Mouse (Mus musculus) intestine, embryonic 14.5 days (tissue): ENCODE data around the gene Vsnl1. TPM values are rescaled to one million over a fixed set of nuclear protein-coding genes. Genes with fewer than 3 reads are reported as not detected.
A peak's percentile ranks its signal among the peaks of the same experiment; 100 is the strongest.

Experiments used
- ATAC-seq: fragments of 200-750 bp; cut with Nextera tagmentation; replicated peaks from 2 replicates; pipeline ENCODE4 v1.8.0; 2017; ENCODE audit warnings: low read depth, moderate number of reproducible peaks, moderate TSS enrichment, moderate library complexity; ENCODE audit not compliant: low FRiP score, low TSS enrichment
- DNase-seq: peaks from one replicate; pipeline ENCODE4 v3.0.0-alpha.2; 2018; ENCODE audit warnings: low spot score
- H3K27ac ChIP-seq: fragments of 300-500 bp; sonication (generic); 2 replicates; pipeline ENCODE4 v1.5.1; 2014; ENCODE audit warnings: low read depth, mild to moderate bottlenecking, control low read depth
- H3K27me3 ChIP-seq: fragments of 300-500 bp; sonication (generic); replicated peaks from 2 replicates; pipeline ENCODE4 v1.6.1; 2014; ENCODE audit warnings: low read length, control low read depth; ENCODE audit not compliant: control insufficient read depth, insufficient read depth
- H3K36me3 ChIP-seq: fragments of 300-500 bp; sonication (generic); 2 replicates; pipeline ENCODE4 v1.6.1; 2014; ENCODE audit warnings: low read length, control low read depth; ENCODE audit not compliant: control insufficient read depth, insufficient read depth
- H3K4me1 ChIP-seq: fragments of 300-500 bp; sonication (generic); replicated peaks from 2 replicates; pipeline ENCODE4 v1.6.1; 2014; ENCODE audit warnings: low read length, control low read depth, mixed read lengths; ENCODE audit not compliant: control insufficient read depth, insufficient read depth
- H3K4me2 ChIP-seq: fragments of 300-500 bp; sonication (generic); 2 replicates; pipeline ENCODE4 v1.6.1; 2014; ENCODE audit warnings: low read length
- H3K4me3 ChIP-seq: fragments of 300-500 bp; sonication (generic); 2 replicates; pipeline ENCODE4 v1.5.1; 2014; ENCODE audit warnings: low read depth, low read length, control low read depth, mixed read lengths
- H3K9ac ChIP-seq: fragments of 300-500 bp; sonication (generic); 2 replicates; pipeline ENCODE4 v1.6.1; 2014; ENCODE audit warnings: mild to moderate bottlenecking, low read length
- H3K9me3 ChIP-seq: fragments of 300-500 bp; sonication (generic); 2 replicates; pipeline ENCODE4 v1.6.1; 2016; ENCODE audit warnings: low read length, control low read depth; ENCODE audit not compliant: control insufficient read depth
- WGBS: fragments of 180-500 bp; shearing (Covaris S2); extraction: QIAGEN DNeasy Blood & Tissue Kit; methylation state at CpG from one replicate; pipeline ENCODE4 v1.1.7; 2014; 5-methylcytosine and 5-hydroxymethylcytosine counted together
- polyA plus RNA-seq: library from polyadenylated mRNA; unstranded; fragments of >200 nt; fragmentation: Nextera tagmentation; extraction: Ambion mirVana; gene quantifications from 2 replicates; pipeline ENCODE4 v1.2.1, GENCODE M21; 2014

Vsnl1 gene
- polyA plus RNA-seq, 1 experiment from 2014 or later = 0.88 TPM

DNA sequence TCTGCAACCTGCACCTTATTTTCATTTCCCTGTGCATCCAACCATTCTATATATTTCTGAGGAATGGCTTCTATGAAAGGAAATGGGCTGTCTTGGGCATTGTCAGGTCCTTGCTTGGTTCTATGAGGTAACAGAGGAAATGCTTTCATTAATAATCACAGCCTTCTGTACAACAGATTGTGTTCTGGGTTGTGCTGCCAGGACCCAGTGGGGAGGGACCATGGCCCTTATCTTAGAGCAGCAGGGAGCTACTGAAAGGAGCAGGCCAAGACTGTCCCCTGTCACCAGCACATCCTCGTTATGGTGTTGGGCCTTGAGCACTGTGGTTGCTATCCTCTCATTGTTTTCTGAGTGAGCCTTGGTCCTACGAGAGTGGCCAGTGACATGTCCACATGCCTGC lies 40.9 kb downstream of the Vsnl1 start:
- ATAC-seq (no peak), DNase-seq (no peak)
- Histone ChIP-seq H3K4me1 (peaks cover 6% of the 10 kb centered on the region; the same call in 1 of the 2 replicates), H3K9me3 (no peaks in the 10 kb centered on the region), H3K4me2 (no peak overlapping the region), H3K27me3 (no peaks in the 10 kb centered on the region), H3K36me3 (no peaks in the 10 kb centered on the region), H3K27ac (no peak overlapping the region), H3K4me3 (no peak overlapping the region), H3K9ac (no peak overlapping the region)
- WGBS = 82% methylated on average over 2 of the region's 2 CpGs

DNA sequence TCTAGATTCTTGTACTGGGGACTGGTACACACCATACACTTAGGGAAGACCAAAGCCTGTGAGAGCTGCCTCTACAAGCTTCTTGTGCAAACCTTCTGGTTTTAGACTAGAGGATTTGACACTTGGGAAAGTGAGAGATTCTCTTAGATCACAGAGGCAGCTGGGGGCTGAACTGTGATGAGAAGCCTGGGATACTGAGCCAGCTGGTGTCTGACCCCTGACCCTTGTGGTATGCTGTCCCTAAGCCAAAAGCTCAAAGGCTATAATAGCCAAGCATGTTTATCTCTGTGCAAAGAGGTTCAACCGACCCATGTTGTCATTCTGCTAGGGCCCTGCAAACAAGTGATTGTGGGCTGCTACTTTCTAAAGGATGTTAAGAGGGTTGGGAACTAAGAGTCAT lies 43.9 kb downstream of the Vsnl1 start:
- Histone ChIP-seq H3K9me3 (no peaks in the 10 kb centered on the region), H3K9ac (no peak overlapping the region), H3K4me1 (peaks cover 6% of the 10 kb centered on the region; the same call in 1 of the 2 replicates), H3K4me2 (no peak overlapping the region), H3K27me3 (no peaks in the 10 kb centered on the region), H3K27ac (no peak overlapping the region), H3K4me3 (no peak overlapping the region), H3K36me3 (no peaks in the 10 kb centered on the region)
- no peak for ATAC-seq
- WGBS = 8% methylated on average over 1 of the region's 1 CpGs
- DNase-seq = no peak

DNA sequence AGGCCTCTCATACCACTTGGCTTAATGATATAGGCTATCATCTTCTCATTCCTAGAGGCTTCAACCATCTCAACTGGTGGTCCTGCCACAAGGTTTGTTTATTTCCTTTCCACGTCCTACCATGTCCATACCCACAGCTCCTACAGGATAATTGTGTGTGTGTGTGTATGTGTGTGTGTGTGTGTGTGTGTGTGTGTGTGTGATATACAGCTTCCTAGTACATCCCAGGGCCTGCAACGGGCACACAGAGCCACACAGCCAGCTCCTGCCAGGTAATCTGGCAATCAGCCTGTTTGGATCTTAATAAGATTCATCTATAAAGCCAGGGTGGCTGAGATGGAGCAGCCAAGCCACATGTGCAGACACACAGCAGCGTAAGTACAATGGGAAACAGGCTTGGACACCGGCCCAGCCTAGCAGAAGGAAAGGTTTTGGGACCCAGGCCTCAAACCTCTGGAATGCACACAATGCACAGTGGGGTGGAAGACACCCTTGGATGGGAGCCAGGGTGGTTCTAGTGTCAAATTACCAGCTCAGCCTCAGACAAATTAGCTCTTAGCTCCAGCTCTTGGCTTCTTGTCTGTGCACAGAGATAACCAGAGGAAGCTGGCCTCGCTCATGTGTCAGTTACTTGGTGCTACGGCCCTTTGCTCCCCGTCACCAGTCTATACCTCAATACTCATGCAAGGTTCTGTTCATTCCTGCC lies 45.0 kb downstream of the Vsnl1 start:
- H3K36me3 ChIP-seq = no peaks in the 10 kb centered on the region
- no peak overlapping the region for H3K9ac ChIP-seq
- H3K27me3 ChIP-seq = no peaks in the 10 kb centered on the region
- no peak overlapping the region for H3K27ac ChIP-seq
- DNase-seq = peak; percentile 64
- peaks cover 6% of the 10 kb centered on the region; the same call in 1 of the 2 replicates for H3K4me1 ChIP-seq
- H3K4me2 ChIP-seq = no peak overlapping the region
- WGBS = 38% methylated on average over 7 of the region's 7 CpGs
- H3K4me3 ChIP-seq = no peak overlapping the region
- 0 out of 2 replicates have a peak, but pooled peaks have one; percentile 23 for ATAC-seq
- no peaks in the 10 kb centered on the region for H3K9me3 ChIP-seq

DNA sequence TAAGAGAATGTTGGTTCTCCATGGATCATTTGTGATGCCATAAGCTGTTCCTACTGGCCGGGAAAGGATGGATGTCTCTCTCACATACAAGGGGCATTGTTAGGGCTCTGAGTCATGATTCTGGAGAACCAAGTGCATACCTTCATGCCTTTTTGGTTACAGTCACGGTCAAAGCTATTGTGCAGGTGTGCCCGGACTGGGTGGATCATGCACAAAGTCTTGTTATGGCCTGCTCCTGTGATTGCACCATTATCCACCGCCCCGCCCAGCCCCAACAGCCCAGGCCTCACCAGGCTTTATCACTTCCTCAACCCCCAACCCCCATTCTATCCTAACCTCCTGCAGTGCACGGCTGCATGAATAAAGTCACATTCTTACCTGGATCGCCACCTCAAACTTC lies 47.3 kb downstream of the Vsnl1 start:
- Histone ChIP-seq H3K36me3 (no peaks in the 10 kb centered on the region), H3K9me3 (no peaks in the 10 kb centered on the region), H3K4me3 (no peak overlapping the region), H3K4me1 (peaks cover 6% of the 10 kb centered on the region; the same call in 1 of the 2 replicates), H3K27ac (no peak overlapping the region), H3K4me2 (no peak overlapping the region), H3K27me3 (no peaks in the 10 kb centered on the region), H3K9ac (no peak overlapping the region)
- 86% methylated on average over 7 of the region's 7 CpGs for WGBS
- DNase-seq (no peak), ATAC-seq (no peak)

DNA sequence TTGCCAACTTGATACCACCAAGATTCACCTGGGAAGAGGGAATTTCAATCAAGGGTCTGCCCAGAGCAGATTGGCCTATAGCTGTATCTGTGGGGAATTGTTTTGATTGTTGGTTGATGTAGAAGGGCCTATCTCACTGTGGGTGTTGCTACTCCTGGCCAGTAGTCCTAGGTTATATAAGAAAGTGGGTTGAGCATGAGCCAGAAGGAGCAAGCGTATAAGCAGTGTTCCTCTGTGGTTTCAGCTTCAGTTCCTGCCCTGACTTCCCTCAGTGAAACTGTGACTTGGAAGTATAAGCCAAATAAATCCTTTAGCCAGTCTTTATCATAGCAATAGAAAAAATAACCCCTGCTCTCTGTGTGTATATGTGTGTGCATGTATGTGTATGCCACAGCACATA lies 51.7 kb downstream of the Vsnl1 start:
- no peaks in the 10 kb centered on the region for H3K9me3 ChIP-seq
- ATAC-seq = no peak
- H3K36me3 ChIP-seq = no peaks in the 10 kb centered on the region
- no peaks in the 10 kb centered on the region for H3K4me1 ChIP-seq
- WGBS = 93% methylated on average over 1 of the region's 1 CpGs
- no peaks in the 10 kb centered on the region for H3K27me3 ChIP-seq
- DNase-seq = no peak
- no peak overlapping the region for H3K27ac ChIP-seq
- H3K4me2 ChIP-seq = no peak overlapping the region
- no peak overlapping the region for H3K9ac ChIP-seq
- H3K4me3 ChIP-seq = no peak overlapping the region

DNA sequence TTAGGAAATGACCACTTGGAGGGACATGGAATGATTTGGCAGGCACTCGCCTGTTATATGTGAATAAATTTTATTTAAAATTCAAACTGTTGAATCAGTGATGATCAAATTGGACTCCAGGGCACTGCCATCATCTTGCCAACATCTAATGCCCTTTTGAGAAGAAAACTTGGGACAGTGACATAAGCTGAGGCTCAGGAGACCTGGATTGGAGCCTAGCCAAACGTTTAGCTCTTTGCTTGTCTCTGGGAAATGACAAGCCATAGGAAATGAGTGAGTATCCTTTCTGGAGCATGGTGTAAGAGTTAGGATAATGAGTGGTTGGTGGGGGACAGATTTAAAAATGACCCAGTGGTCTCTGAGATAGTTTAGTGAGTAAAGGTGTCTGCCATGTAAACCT lies 57.0 kb downstream of the Vsnl1 start:
- no peak overlapping the region for H3K9ac ChIP-seq
- WGBS = 81% methylated on average over 2 of the region's 2 CpGs
- no peak overlapping the region for H3K4me2 ChIP-seq
- H3K4me3 ChIP-seq = no peak overlapping the region
- H3K27ac ChIP-seq = no peak overlapping the region
- no peaks in the 10 kb centered on the region for H3K4me1 ChIP-seq
- no peak for DNase-seq
- no peak for ATAC-seq
- no peaks in the 10 kb centered on the region for H3K27me3 ChIP-seq
- H3K36me3 ChIP-seq = no peaks in the 10 kb centered on the region
- H3K9me3 ChIP-seq = no peaks in the 10 kb centered on the region

DNA sequence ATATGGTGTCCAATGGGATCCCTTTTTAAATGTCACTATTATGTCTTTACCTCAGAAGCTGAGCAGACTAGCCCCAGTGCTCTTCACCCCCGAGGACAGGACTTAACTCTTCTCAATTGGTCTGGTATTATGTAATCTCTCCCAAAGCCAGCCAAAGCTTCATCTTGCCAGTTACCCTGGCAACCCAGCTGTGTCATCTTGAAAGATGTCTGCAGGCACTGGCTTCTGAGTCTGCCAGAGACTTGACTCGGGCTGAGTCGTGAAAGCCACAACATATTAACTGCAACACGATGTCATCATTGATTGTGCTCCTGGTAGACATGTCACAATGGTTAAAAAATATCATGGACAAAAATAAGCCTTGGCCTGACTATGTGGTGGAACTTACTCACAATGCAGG lies 66.4 kb downstream of the Vsnl1 start:
- H3K4me1 ChIP-seq = no peaks in the 10 kb centered on the region
- H3K9me3 ChIP-seq = no peaks in the 10 kb centered on the region
- H3K4me3 ChIP-seq = no peak overlapping the region
- no peaks in the 10 kb centered on the region for H3K36me3 ChIP-seq
- H3K27ac ChIP-seq = no peak overlapping the region
- 47% methylated on average over 4 of the region's 4 CpGs for WGBS
- ATAC-seq (no peak), DNase-seq (no peak)
- no peak overlapping the region for H3K9ac ChIP-seq
- no peak overlapping the region for H3K4me2 ChIP-seq
- H3K27me3 ChIP-seq = no peaks in the 10 kb centered on the region

DNA sequence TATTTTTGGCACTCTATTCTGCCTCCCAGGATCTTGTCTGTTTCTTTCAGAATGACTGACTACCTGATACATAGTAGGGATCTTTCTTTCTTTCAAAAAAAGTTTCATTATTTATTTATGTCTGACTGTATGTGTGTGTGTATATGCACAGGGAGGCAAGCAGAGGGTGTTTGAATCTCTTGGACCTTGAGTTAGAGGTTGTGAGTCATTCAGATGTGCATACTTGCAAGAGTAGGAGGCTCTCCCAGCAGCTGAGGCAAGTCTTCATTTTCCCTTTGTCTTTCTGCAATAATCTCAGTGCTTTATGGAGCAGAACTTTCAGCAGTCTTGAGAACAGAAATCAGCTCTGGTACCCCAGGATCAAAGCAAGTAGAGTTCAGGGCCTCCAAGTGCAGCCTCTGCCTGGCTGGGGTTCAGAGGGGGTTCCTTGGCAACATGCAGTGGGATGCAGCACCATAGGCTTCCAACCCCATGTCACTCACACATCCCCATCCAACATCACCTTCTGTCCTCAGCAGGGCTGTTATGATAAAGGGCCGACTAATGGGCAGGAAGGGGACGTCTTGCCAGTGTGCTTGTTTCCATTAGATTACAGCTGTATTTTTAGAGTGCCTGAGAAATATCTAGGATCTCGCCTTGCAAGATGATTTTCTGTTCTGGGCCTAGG lies 69.2 kb downstream of the Vsnl1 start:
- no peak overlapping the region for H3K9ac ChIP-seq
- no peak overlapping the region for H3K4me2 ChIP-seq
- H3K36me3 ChIP-seq = no peaks in the 10 kb centered on the region
- no peaks in the 10 kb centered on the region for H3K9me3 ChIP-seq
- ATAC-seq (no peak), DNase-seq (no peak)
- no peaks in the 10 kb centered on the region for H3K27me3 ChIP-seq
- H3K4me1 ChIP-seq = no peaks in the 10 kb centered on the region
- H3K27ac ChIP-seq = no peak overlapping the region
- 51% methylated on average over 3 of the region's 3 CpGs for WGBS
- H3K4me3 ChIP-seq = no peak overlapping the region

DNA sequence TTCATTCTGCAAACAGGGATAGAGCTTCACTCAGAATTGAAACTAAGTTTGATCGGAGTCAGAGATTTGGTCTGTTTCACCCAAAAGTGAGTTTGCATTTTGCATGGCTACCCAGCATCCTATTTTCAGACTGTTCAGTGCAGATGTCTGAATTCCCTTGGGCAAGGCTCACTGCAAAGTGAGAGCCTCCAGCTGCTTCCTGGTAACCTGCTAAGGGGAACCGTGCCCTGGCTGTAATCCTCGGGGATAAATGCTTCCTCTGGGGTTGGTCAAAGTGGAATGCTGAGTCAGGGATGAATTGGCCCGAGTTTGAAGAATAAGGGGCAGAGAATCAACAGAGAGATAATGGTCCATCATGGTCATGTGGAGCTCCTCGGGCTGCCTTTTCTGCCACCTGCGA lies 71.5 kb downstream of the Vsnl1 start:
- no peak for ATAC-seq
- Histone ChIP-seq H3K4me3 (no peak overlapping the region), H3K36me3 (no peaks in the 10 kb centered on the region), H3K4me2 (no peak overlapping the region), H3K4me1 (no peaks in the 10 kb centered on the region), H3K9ac (no peak overlapping the region), H3K9me3 (no peaks in the 10 kb centered on the region), H3K27me3 (no peaks in the 10 kb centered on the region), H3K27ac (no peak overlapping the region)
- no peak for DNase-seq
- 61% methylated on average over 6 of the region's 6 CpGs for WGBS
